Mouse (Mus musculus) thymus, adult 18-20 months (tissue): ENCODE results near the gene Fmnl2.
A peak's percentile ranks its signal among the peaks of the same experiment; 100 is the strongest.

ENCODE experiments used
- DNase-seq, 2 experiments: peaks; one replicate each; pipeline ENCODE4 v3.0.0; 2022; ENCODE audit warnings: mixed read lengths in 2 of 2

Gene Fmnl2

DNA sequence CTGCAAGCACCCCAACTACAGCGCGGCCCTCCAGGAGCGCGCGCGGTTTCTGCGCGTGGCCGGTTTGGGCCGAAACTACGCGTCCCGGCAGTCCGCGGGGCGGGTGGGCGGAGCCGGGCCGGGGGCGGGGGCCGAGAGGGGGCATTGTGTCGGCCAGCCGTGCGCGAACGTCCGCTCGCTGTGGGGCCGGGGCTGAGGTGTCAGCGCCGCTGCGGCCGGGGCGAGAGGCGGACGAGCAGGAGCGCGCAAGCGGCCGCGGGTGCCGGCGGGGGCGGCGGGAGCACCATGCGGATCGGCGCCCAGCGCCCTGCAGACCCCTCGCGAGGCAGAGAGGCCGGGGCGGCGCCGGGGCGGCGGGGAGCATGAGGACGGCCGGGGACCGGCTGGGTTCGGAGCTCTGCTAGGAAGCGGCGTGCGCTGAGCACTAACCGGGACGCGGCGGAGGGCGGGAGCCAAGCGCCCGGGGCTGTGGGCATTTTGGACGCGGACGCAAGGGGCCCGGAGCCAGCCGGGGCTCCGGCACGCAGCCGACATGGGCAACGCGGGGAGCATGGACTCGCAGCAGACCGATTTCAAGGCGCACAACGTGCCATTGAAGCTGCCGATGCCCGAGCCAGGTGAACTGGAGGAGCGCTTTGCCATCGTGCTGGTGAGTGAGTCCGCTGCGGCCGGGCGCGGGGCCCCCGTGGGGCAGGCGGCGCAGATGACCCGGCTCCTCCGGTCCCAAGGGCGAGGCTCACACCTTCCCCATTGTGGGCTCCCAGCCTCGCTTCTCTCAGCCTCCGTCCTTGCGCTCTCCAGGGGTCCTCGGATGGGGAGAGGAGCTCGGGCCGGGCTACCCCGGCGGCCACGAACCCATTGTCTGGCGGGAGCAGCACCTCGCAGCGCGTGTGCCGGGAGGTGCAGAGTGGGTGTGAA, at the start of gene Fmnl2:
Gene Fmnl2 (plus strand): TSS at position 250 of the 918 bp plus-strand sequence.
- DNase-seq, result peak; percentile 7 to 9

DNA sequence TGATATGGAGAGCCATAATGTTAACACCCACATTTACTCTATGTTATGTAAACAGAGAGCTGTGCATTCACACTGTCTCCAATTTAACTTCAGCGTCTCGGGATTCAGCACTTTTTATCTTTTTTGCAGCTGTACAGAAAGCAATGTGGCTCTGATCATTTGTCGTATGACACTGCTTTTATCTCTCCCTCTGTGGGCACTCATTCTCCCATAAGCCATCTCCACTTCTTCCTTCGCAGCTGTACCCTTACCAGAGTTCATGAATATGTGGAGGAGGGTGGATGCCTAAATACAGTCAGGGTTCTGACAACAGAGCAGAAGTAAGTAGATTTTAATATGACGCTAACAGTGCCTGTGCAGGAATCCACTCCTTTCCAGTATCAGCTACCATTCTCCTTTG, 47.7 kb upstream of the Fmnl2 start:
- DNase-seq, result no peak

DNA sequence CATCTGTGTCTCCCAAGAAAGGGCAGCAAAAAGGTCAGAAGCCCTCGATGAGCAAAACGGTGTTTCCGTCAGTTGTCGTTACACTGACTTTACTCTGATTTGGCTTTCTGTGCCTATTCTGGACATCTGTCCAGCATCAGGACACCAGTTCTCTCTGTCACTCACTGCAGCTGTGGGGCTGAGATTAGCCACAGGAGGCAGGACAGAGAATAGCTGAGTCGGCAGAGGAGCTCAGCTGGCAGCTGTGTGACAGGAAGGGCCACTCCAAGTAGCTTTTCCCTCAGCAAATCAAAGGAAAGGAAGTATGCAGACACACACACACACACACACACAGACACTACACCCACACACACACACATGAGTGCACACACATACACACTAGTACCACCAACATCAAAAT, 46.0 kb upstream of the Fmnl2 start:
- DNase-seq, result no peak

DNA sequence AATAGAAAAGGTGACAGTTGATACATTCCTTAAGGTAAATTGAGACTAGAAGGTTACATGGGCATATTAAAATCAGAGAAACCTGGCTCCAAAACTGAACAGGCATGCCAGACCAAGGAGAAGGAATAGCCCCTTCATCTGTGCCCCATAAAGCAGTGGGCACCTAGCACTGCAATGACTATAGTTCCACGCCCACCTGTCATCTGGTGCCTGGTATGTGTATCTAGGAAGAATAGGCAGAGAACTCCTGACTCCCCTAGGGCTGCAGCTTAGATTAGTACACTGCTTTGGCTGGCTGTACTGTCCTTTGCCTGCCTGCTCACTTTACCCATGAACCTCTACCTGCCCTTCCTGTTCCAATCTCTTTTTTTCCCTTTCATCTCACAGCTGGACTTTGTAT, 40.3 kb upstream of the Fmnl2 start:
- no peak for DNase-seq

DNA sequence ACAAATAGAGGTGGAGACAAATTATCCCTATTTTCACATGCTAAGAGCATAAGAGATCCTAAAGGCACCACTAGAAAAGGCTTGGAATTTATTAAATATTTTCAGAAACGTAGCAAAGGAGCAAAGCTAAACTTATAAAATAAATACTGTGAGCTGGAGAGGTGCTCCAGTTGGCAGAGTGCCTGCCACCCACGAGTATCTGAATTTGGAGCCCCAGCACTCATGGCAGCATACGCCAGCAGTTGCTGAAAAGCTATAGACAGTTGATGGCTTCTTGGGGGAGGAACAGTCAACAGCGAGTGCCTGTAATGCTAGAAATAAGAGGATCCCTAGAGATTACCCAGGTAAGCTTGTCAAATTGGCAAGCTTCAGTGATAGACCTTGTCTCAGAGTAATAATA, 38.7 kb upstream of the Fmnl2 start:
- no peak for DNase-seq

DNA sequence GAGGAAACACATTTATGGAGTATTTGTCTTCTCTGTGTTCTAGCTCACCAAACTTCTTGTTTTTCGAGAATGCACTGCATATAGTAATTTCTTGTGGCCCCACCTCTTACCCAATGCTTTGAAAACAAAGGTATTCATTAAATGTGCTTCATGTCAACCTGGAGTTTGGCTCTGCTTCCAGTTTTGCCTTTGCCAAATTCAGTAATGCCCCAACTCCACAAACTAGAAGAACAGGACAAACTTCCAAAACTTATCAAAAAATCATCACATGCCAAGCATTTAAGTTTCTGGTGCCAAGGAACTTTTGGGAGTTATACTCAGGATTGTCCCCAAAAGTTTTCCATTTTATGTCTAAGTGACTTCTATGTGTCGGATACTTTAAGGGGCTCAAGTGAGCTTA, 35.4 kb upstream of the Fmnl2 start:
- DNase-seq, result no peak

DNA sequence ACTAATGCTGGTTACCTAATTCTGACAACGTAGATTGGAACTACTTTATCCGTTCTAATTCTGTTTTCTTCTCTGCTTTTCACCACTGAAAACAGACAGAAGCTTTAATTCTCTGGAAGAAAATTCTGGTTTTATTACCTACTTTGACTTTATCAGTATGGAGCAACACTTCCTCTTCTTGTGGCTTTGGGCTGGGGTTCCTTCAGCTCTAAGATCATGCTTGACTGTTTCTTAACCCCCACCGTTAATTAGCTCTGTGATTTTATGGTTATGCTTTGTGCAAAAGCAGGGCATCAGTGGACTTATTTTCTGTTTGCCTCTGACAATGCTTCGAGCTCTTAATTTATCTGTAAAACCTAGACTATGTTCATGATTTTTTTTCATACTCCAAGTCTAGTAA, 29.6 kb upstream of the Fmnl2 start:
- DNase-seq, result no peak

DNA sequence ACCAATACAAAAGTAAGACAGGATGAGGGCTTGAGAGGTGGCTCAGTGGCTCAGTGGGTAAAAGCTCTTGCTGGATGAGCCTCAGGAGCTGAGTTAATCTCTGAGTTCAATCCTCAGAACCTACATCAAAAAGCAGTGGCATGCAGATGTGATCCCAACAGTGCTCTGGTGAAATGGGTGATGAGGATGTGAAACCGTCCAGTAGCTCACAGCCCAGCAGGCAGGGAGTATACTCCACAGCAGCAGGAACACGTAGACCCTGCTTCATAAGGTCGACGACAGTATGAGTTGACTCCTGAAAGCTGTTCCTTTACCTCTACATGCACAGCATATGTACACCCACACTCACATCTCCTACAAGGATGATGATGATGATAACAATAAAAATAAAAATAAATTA, 27.1 kb upstream of the Fmnl2 start:
- DNase-seq, result no peak

DNA sequence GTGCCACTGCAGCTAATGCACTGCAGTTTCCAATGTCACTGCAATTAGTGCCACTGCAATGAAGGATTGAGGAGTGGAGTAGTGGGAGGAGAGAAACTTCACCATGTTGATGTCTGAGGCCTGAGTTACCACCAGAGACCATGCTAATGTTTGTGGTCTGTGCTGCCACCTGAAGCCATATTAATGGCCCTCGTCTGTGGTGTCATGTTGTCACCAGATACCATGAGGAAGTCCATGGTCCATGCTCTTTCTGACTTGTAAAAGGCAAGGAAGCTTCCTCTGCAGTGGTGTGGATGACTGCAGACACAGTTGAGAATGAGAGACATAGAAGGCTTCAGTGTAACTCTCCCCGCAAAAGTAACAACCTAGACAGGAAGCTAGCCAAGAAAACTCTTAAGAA, 26.1 kb upstream of the Fmnl2 start:
- DNase-seq, result no peak

DNA sequence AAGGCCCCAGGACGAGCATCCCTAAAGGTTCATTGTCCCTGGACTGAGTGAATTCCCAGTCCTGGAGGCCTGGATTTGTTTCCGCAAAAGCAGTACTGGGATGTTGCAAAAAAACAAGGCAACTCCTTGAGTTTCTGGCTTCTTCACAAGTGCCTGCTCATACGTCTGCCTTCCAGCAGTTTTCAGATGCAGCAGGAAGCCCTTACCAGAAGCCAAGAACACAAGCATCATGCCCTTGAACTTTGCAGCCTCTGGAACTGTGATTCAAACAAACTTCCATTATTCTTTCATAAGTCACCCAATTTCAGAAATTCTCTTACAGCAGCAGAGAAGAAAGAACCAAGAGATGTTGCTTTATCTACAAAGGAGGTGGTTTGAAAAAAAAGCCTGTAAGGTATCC, 21.9 kb upstream of the Fmnl2 start:
- no peak for DNase-seq

DNA sequence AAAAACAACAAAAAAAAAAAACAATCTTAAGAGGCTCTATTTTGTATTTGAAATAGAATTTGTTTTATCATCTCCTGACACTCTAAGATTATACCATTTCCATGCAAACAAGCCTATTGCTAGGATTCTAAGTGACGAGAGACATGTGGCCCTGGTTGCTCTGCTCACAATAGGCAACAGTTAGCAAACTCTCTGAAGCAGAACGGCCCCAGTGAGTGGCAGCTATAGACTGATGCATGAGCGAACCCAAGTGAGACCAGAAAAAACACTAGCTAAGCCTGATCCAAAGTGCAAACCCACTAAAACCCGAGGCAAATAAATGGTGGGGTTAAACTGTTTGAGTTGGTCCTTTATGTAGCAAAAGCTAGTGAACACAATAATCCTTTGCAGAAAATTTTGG, 18.6 kb upstream of the Fmnl2 start:
- no peak for DNase-seq

DNA sequence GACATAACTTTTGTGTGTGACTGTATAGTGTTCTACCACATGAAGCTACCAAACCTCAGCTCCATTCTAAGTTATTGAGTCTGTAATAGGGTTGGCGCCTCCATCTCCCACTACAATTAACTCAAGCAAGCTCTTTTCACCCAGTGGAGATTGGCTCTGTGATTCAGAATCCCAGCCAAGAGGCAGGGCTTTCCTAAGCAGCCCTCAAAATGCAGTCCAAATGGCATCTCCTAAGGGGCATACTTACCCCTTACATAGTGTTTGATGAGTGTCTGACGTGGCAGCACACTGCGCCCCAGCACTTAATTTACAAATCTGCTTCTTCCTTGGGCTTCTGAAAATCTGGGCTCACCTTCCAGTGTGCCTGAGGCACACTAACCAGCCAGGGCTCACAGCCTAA, 17.8 kb upstream of the Fmnl2 start:
- DNase-seq, result no peak

DNA sequence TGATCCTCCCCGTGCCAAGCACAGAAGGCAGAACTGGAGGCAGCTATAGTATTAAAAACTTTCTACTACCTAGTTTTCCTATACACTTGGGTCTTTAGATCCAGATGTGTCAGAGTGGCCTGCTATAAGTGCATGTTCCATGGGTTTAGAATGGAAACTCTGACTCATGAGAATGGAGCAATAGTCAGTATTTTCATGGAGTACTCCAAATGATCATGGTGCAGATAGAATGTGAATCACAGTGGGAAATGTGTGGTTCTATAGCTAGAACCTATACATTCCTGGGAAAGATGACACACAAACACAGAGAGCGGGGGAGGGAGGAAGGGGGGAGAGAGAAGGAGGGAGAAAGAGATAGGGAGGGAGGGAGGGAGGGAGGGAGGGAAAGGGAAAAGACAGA, 13.8 kb upstream of the Fmnl2 start:
- no peak for DNase-seq

DNA sequence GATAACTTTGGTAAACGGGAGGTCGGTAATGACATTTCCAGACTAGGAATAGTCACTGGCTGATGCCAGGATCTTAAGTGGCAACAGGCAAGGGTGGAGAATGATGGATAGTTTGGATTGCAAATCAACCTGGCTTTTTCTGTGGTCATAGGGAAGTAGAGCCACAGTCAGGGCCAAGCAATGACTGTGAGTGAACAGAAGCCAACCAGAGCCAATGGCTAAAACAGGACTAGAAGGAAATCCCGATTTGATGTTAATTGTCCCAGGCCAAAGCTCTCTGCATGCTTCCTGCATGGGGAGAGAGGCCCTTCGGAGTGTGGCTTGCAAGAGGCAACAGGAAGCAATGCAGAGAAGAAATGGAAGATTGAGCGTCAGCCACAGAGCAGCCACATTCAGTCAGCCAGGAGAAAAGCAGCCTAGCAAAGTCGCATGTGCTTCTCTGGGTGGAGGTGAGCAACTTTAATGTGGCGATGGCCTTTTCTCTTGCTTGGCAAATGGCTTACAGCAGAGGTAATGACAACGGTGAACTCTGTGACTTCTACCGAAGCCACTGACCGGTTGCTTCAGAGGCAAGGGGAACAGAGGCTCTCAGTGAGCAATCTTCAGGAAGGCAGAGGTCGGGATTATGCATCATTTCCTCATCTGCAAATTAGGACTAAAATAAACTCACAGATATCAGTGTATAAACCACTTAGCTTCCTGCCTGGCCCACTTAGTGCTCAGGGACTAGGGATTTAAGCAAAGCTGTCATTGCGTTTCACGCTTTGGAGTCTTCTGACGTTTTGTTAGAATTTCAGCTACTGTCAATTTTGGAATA, 12.5 kb upstream of the Fmnl2 start:
- DNase-seq, result no peak

DNA sequence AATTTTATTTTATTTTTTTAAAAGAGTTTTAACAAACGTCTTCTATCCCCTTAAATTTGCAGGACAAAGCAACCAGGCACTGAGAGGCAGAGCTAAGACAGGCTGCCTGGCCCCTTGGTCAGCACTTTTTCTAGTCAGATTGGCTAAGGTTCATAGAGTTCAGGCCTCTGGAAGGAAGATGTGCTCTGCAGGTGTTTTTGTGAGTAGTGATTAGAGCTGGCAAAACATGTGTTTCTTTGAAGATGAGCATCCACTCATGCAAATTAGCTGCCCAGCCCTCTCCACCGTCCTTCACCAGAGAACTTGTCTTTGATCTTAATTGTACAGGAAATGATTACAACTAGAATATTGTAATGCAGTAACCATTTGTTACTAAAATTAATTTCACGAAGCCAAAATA, 11.2 kb upstream of the Fmnl2 start:
- no peak for DNase-seq

DNA sequence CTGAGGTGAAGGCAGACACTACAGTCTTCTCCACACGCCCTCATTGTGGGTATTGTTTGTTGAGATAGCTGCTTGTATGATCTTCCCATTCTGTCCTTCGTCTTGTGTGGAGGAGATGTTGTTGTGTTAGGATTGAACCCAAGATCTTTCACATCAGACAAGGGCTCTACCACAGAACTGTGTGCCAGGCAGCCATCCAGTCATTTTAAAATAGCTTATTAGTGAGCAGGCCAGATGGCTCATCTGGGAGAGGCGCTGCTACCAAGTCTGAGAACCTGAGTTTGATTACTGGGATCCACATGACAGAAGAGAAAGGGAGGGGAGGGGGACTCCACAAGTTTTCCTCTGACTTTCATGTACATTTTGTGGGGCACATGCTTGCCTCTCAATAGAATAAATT, 8.6 kb upstream of the Fmnl2 start:
- DNase-seq, result no peak

DNA sequence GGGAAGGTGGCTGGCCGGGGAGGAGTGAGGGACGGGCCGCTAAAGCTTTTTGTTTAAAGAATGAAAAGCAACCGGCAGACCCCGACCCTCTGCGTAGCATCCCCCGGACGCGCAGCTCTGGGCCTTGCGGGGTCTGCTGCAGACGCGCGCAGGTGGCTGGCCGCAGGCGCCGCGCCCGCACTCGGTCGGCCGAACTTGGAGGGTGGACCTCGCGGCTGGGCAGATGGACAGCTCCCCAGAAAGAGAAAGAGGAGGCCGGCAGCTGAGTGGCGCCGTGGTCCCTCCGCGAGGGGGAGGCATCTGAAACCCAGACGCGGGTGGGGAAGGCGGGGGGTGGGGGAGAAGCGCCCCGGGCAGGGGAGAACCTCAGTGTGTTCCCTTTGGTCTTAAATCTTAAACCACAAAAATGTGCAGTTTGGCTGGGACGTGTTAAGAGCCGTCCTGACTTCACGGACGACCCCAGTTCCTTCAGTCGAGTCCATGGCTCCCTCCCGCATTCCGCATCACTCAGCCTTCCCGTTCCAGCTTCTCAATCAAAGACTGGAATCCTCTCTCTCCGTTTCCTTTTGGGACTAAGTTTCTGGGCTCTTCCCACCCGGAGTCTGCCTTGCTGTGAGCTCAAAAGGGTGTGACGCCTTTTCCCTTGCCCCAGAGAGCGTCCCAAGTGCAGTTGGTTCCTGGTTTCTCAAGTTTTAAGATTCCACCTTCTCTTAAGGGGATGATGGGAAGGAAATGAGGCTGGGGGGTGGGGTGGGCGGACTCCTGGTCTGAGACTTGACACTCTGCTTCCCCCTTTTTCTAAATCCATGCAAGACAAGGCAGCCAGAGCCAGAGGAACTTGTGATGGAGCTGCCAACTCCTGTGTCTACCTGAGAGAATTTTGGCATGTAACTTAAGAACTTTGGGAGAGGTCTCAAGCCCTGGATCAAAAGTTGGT, 1.1 kb downstream of the Fmnl2 start:
- DNase-seq, result no peak

DNA sequence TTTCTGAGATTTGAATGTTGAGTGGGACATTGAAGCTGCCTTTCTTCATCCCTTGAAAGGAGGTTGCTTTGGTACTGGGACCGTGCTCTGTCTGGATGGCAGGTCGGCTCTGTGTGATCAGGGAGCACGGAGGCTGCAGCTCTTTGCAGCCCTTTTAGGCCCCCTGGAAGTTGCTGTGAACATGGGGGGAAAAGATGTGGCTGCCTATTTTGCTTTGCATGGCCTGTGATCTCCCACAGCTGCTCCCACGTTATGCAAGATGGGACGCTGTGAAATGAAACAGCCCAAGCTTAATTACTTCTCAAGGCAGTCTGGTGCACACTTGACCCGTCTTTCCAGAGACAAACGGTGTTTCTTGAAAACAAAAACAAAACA, 1.8 kb downstream of the Fmnl2 start:
- DNase-seq, result no peak

DNA sequence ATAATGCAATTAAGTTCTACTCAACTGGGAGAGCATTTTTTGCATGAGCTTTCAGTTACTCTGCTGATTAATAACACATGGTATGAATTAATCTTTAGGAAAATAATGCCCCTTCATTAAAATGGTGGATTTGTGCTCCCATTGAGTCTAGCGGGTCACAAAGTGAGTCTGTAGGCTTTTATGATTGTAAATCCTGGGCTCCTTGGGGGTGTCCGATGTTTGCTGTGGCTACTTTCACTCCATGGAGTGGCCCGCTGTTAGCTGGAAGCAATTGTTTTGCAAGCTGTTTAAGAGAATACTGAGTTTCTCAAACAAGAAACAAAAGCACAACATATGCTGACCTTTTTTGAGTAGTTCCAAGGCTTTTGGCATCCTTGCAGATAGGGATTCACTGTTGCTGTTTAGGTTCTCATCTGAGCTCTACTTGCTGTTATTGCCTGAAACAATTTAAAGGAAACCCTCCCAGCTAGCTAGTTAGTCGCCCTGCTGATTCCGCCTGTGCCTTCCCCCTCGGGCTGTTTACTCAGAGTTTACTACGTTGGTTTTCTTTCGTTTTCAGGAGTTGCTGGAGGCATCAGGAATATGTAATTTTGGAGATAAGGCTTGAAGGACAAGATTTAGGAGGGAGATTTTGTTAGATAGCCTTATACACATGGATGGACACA, 2.6 kb downstream of the Fmnl2 start:
- no peak for DNase-seq

DNA sequence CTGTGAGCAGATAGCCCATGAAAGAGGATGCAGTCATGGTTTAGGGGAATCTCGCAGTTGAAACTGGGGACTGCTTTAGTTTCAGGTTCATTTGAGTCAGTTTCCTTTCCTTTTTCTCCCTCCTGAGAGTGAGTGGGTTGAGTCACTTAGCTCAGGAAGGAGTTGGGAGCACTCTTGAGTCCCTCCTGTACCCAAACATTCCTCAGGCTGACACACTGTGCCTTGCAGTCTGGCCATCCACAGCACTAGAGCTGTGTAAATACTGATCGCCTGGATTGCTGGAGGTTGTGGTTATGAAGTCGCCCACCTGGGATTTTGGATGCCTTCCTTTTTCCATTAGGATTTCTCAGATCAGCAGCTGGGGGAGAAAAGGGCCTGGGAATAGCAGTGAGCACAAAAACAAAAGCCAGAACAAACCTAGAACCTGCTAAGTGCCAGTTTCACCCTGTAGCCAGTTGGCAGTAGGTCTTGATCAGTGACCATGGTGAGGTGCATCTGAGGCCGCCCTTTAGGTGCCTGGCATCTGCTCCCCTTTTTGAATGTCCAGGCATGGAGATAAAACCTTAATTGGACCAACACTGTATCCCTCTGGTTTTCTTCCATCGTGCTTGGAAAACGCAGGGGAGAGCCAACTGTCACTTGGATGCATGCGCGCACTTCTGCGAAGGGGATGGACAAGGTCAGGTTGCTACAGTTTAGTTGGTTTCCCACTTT, 4.5 kb downstream of the Fmnl2 start:
- no peak for DNase-seq

DNA sequence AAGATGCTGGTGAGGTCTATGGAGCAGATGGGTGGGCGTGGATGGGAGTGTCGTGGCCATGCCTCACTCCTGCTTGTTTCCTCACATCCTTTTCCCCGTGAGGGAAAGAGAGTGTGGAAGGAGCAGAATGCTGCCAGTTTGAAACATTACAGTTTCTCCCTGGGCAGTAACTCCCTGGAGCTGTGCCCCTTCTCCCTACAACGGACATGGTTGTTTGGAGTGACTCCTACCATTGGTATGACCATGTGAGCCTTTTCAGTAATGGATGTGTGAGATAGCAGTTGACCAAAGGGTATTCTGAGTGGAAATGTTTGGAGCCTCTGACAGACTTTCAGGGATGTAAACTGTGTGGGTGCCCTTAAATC, 5.1 kb downstream of the Fmnl2 start:
- no peak for DNase-seq

DNA sequence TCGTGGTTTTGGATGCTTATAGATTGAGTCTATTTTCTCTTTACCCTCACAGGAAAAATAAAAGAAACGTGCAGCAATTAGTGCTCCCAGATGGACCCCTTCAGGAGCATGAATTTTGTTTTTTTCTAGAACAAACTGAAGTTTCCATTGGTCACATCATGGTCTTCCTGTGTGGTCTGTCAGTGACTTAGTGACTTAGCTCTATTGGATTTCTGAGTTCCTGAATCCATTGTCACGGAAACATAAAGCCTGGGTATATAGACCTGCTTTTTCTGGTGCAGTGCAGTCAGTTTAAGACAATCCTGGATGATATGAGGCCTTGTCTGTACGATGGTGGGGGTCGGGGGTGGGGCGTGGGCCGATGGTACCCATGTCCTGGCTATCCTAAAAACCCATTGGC, 7.0 kb downstream of the Fmnl2 start:
- no peak for DNase-seq
